Mouse (Mus musculus) cortical plate, adult 2 months (tissue): Measurements from ENCODE around the gene Mapk3.

Source experiments
- CTCF ChIP-seq: fragments of 200-500 bp; IDR thresholded peaks from 2 replicates; pipeline ENCODE4 v1.5.1; 2011; ENCODE audit warnings: mild to moderate bottlenecking, control low read depth, low read length; ENCODE audit not compliant: insufficient read depth; ENCODE audit errors: extremely low read depth
- POLR2A ChIP-seq: fragments of 200-500 bp; IDR thresholded peaks from 2 replicates; pipeline ENCODE4 v1.6.1; 2011; ENCODE audit warnings: mild to moderate bottlenecking, low read length, control low read depth; ENCODE audit not compliant: insufficient read depth; ENCODE audit errors: extremely low read depth

- no peak for TF ChIP-seq POLR2A
- no peak for TF ChIP-seq CTCF
Observed at GRCm38 (mm10) chr7:126725667-126726066, 33.7 kb upstream of the Mapk3 start.
